8 mouse cellular contexts compared by ENCODE assay signal in the genomic region with DNA sequence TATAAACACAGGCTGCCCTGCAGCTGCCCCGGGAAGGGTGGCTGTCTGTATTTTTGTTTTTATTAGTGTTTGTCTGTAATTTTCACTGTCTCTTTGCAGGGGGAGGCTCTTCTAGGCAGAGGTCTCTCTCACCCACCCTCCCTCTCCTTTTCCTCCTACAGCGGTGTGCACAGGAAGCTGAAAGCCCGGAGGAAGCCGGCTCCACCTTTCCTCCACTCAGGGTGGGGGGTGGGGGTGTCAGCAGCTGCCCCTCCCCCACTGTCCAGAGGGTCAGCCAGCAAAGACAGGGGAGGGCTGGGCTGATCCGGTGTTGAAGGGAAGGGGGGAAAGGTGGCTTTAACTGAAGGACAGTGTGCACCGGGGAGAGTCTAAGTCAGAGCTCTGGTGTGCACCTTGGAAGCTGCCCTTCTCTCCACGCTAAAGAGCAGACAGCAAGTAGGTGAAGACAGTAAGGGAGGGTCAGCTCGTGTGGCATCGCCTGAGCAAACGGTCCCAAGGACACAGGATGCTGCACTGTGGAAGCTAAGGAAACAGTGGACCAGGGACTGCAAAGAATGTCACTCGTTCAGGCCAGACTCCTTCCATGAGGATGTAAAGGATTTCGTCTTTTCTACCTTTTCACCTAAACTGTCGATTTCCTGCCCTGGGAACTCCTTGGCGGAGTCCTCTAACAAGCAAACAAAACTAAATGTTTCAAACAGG. TPM values are rescaled to one million over a fixed set of nuclear protein-coding genes. Genes with fewer than 3 reads are reported as not detected.
A peak's percentile ranks its signal among the peaks of the same experiment; 100 is the strongest.
DNase-seq lines count a peak whose midpoint lies in the region; ATAC-seq lines count a peak whose summit lies in the region.

No protein-coding gene starts in this region.

- ATAC-seq in embryonic facial prominence, embryonic 13.5 days (ENCODE audit: insufficient number of reproducible peaks, insufficient read depth, low FRiP score, low TSS enrichment, low read depth) = no peak

- H3K9me3 ChIP-seq in embryonic facial prominence, embryonic 13.5 days = no peaks in the 10 kb centered on the region

- peak overlapping the region; percentile 76 for H3K27ac ChIP-seq in embryonic facial prominence, embryonic 13.5 days

- WGBS in embryonic facial prominence, embryonic 13.5 days = 17% methylated on average over 14 of the region's 14 CpGs

- DNase-seq in heart, adult 11 months = peak; percentile 98
- DNase-seq in heart, postnatal 25 days (ENCODE audit: low spot score) = no peak
- DNase-seq in induced T-regulatory cell, adult 2 months (ENCODE audit: low read depth) = peak; percentile 53
- peak; percentile 56 for DNase-seq in lung, postnatal 10 days
- no peak for DNase-seq in ovary, postnatal 10 days (ENCODE audit: low spot score)
- no peak for DNase-seq in ovary, adult 18-20 months (ENCODE audit: low spot score)
- DNase-seq in cerebellum, postnatal 14 days = no peak

- peaks cover 93% of the 10 kb centered on the region for H3K4me1 ChIP-seq in embryonic facial prominence, embryonic 13.5 days

- no peak overlapping the region; the same call in 1 of the 2 replicates for H3K4me3 ChIP-seq in embryonic facial prominence, embryonic 13.5 days

- H3K9ac ChIP-seq in embryonic facial prominence, embryonic 13.5 days = peak overlapping the region; percentile 58

- H3K36me3 ChIP-seq in embryonic facial prominence, embryonic 13.5 days = no peaks in the 10 kb centered on the region

- peak overlapping the region; percentile 43 for H3K4me2 ChIP-seq in embryonic facial prominence, embryonic 13.5 days

- intact Hi-C loops in heart, postnatal 25 days (cut with DNase I) = loop anchor here (2.0 kb wide), 1 partner anchor 45 kb away; no protein-coding TSS in a partner anchor

- no peaks in the 10 kb centered on the region for H3K27me3 ChIP-seq in embryonic facial prominence, embryonic 13.5 days

RNA-seq across cellular contexts. Expression of gene Rassf3, which starts 46.0 kb away (rescaled TPM):
- 100 to 1,000 TPM; 146 to 157 TPM for total RNA-seq in heart, postnatal 25 days (2021)
- 17.7 and 20.8 TPM in 2 replicates for polyA plus RNA-seq in embryonic facial prominence, embryonic 13.5 days (2015; fragmentation: Nextera tagmentation; extraction: Ambion mirVana)

Comparison
In these comparisons a context has a peak if more than half of its experiments do, and no peak if none do; other contexts are left out.
1. DNase-seq: peak in heart, adult 11 months (single experiment), induced T-regulatory cell, adult 2 months (single experiment) and lung, postnatal 10 days (single experiment); none in heart, postnatal 25 days (single experiment), ovary, postnatal 10 days (single experiment), ovary, adult 18-20 months (single experiment) and cerebellum, postnatal 14 days (0 of 2).